Mouse (Mus musculus) embryonic facial prominence, embryonic 15.5 days (tissue): ENCODE data around the gene Vma21-ps. TPM values are rescaled to one million over a fixed set of nuclear protein-coding genes. Genes with fewer than 3 reads are reported as not detected.

Source experiments
- polyA plus RNA-seq: library from polyadenylated mRNA; unstranded; fragments of >200 nt; fragmentation: Nextera tagmentation; extraction: Ambion mirVana; gene quantifications from 2 replicates; pipeline ENCODE4 v1.2.1, GENCODE M21; 2015

The Vma21-ps gene
- polyA plus RNA-seq, 1 experiment from 2014 or later, result 2.0 TPM

Other genes with a start within 250 kb of the Vma21-ps start
- 140 and 147 TPM in 2 replicates for gene Smc2, start 58.0 kb downstream of the Vma21-ps start, polyA plus RNA-seq
- not detected in 2 replicates for gene Toporsl, start 99.0 kb upstream of the Vma21-ps start, polyA plus RNA-seq